Mouse (Mus musculus) hindbrain, embryonic 16.5 days (tissue): ENCODE results near the gene Sec22c. TPM values are rescaled to one million over a fixed set of nuclear protein-coding genes. Genes with fewer than 3 reads are reported as not detected.
A peak's percentile ranks its signal among the peaks of the same experiment; 100 is the strongest.

ENCODE experiments used
- ATAC-seq: fragments of 200-750 bp; cut with Nextera tagmentation; 2 replicates; pipeline ENCODE4 v1.8.0; 2017; ENCODE audit warnings: moderate TSS enrichment, moderate library complexity
- H3K27ac ChIP-seq: fragments of 300-500 bp; sonication (generic); 2 replicates; pipeline ENCODE4 v1.5.1; 2014; ENCODE audit warnings: low read depth, mild to moderate bottlenecking, control low read depth, low read length, moderate library complexity
- H3K27me3 ChIP-seq: fragments of 300-500 bp; sonication (generic); replicated peaks from 2 replicates; pipeline ENCODE4 v1.6.1; 2014; ENCODE audit warnings: low read length; ENCODE audit not compliant: control insufficient read depth, insufficient read depth
- H3K36me3 ChIP-seq: fragments of 300-500 bp; sonication (generic); 2 replicates; pipeline ENCODE4 v1.6.1; 2014; ENCODE audit warnings: mild to moderate bottlenecking, low read length, moderate library complexity, mixed read lengths; ENCODE audit not compliant: control insufficient read depth, insufficient read depth
- H3K4me1 ChIP-seq: fragments of 300-500 bp; sonication (generic); 2 replicates; pipeline ENCODE4 v1.6.1; 2014; ENCODE audit warnings: low read depth, low read length; ENCODE audit not compliant: control insufficient read depth, insufficient read depth
- H3K4me2 ChIP-seq: fragments of 300-500 bp; sonication (generic); 2 replicates; pipeline ENCODE4 v1.6.1; 2014; ENCODE audit warnings: mild to moderate bottlenecking, low read length, control low read depth, moderate library complexity
- H3K4me3 ChIP-seq: fragments of 300-500 bp; sonication (generic); 2 replicates; pipeline ENCODE4 v1.5.1; 2014; ENCODE audit warnings: mild to moderate bottlenecking, low read length, control low read depth, moderate library complexity
- H3K9ac ChIP-seq: fragments of 300-500 bp; sonication (generic); 2 replicates; pipeline ENCODE4 v1.6.1; 2014; ENCODE audit warnings: low read depth, mild to moderate bottlenecking, control low read depth, low read length, moderate library complexity
- H3K9me3 ChIP-seq: fragments of 300-500 bp; sonication (generic); 2 replicates; pipeline ENCODE4 v1.6.1; 2014; ENCODE audit warnings: mild to moderate bottlenecking, low read length, moderate library complexity; ENCODE audit not compliant: control insufficient read depth
- WGBS: fragments of 180-500 bp; shearing (Covaris S2); extraction: QIAGEN DNeasy Blood & Tissue Kit; methylation state at CpG from one replicate; pipeline ENCODE4 v1.1.7; 2014; 5-methylcytosine and 5-hydroxymethylcytosine counted together
- polyA plus RNA-seq: library from polyadenylated mRNA; unstranded; fragments of >200 nt; fragmentation: Nextera tagmentation; extraction: Ambion mirVana; gene quantifications from 2 replicates; pipeline ENCODE4 v1.2.1, GENCODE M21; 2015

Sec22c gene
- polyA plus RNA-seq, 1 experiment from 2014 or later, result 30.4 TPM

DNA sequence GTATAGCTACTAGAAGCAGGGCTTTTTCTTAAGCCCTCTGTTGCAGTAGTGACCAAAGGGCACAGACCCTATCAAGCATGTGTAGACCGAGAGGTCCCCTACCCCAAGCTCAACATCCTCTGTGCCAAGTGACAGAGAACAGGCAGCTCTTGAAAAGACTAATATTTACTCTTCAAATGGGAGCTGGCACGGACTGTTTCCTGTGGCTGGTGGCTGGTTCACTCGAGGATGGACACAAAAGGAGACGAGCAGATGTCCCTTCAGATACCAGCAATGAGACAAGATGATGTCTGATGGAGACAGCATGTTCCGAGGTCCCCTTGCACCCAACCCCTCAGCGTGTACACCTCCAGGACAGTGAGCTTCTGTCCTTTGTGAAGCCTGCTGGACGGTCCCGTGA, 27.8 kb downstream of the Sec22c start:
- Histone ChIP-seq H3K4me1 (peaks cover 3% of the 10 kb centered on the region), H3K9ac (no peak overlapping the region), H3K4me2 (no peak overlapping the region), H3K27me3 (no peaks in the 10 kb centered on the region), H3K27ac (no peak overlapping the region), H3K4me3 (no peak overlapping the region), H3K36me3 (peaks cover 7% of the 10 kb centered on the region; the same call in 1 of the 2 replicates), H3K9me3 (no peaks in the 10 kb centered on the region)
- 81% methylated on average over 8 of the region's 8 CpGs for WGBS
- no peak for ATAC-seq

DNA sequence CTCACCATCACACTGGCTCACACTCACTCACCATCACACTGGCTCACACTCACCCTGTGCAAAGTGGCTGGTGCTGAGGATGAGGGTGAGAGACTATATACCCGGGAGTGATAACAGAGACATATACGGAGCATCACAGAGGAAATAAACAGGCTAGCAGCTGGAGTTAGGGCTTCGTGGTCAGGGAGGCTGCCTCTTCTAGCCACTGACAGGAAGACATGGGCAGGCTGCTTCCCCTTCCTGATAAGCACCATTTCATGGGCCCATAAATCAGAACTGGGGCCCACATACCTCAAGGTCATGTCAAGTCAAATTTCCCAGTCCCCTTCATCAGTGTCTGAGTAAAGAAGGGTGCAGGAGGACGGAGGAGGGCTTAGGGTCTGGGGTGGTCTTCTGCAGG, 28.2 kb downstream of the Sec22c start:
- no peaks in the 10 kb centered on the region for H3K27me3 ChIP-seq
- H3K9me3 ChIP-seq, result no peaks in the 10 kb centered on the region
- peaks cover 4% of the 10 kb centered on the region; the same call in 1 of the 2 replicates for H3K36me3 ChIP-seq
- ATAC-seq, result no peak
- no peak overlapping the region for H3K27ac ChIP-seq
- H3K4me1 ChIP-seq, result peaks cover 3% of the 10 kb centered on the region
- 79% methylated on average over 4 of the region's 4 CpGs for WGBS
- H3K4me2 ChIP-seq, result no peak overlapping the region
- no peak overlapping the region for H3K9ac ChIP-seq
- H3K4me3 ChIP-seq, result no peak overlapping the region

DNA sequence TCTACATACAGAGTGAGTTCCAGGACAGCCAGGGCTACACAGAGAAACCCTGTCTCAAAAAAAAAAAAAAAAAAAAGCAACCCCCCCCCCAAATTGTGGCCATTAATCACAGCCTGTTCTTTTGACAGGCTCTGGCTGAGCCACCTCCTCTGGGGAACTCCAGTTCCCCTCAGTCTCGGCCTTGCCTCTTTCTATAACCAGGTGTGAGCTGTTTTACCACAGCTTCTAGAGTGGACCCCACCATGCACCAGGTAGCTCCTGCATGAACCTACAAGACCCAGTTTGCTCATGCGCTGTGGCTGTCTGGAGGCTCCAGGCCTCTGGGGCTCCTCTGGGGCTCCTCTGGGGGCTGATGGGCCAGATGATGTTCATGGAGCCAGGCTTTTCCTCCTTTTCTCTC, 29.7 kb downstream of the Sec22c start:
- Histone ChIP-seq H3K27me3 (no peaks in the 10 kb centered on the region), H3K9me3 (no peaks in the 10 kb centered on the region), H3K4me3 (no peak overlapping the region), H3K9ac (no peak overlapping the region), H3K36me3 (no peaks in the 10 kb centered on the region), H3K4me2 (no peak overlapping the region), H3K27ac (no peak overlapping the region), H3K4me1 (peaks cover 3% of the 10 kb centered on the region)
- ATAC-seq, result no peak
- WGBS, result 79% methylated on average over 2 of the region's 2 CpGs

DNA sequence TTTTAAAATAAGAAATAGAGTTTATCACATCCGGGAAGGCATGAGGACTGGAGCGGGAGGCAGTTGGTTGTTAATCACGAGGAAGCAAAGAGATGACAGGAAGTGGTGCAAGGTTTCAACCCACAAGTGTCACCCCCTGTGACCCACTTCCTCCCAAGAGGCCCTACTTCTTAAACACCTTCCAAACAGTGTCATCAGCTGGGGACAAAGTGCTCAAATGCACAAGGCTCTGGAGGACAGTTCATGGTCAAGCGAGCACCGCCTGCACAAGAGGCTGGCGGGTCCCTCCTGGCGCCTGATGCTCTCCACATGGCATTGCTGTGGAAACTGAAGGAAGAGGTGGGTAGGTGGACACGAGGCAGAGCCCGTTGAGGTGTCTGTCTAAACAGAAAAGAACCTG, 30.3 kb downstream of the Sec22c start:
- Histone ChIP-seq H3K27ac (no peak overlapping the region), H3K4me2 (no peak overlapping the region), H3K9me3 (no peaks in the 10 kb centered on the region), H3K27me3 (no peaks in the 10 kb centered on the region), H3K9ac (no peak overlapping the region), H3K4me3 (no peak overlapping the region), H3K36me3 (no peaks in the 10 kb centered on the region), H3K4me1 (peaks cover 3% of the 10 kb centered on the region)
- no peak for ATAC-seq
- 88% methylated on average over 9 of the region's 9 CpGs for WGBS

GRCm38 (mm10) chr9:121673716-121674115, 31.6 kb downstream of the Sec22c start:
- no peak overlapping the region for H3K4me2 ChIP-seq
- WGBS, result 87% methylated on average over 5 of the region's 5 CpGs
- no peak overlapping the region for H3K27ac ChIP-seq
- H3K4me1 ChIP-seq, result peaks cover 5% of the 10 kb centered on the region; the same call in 1 of the 2 replicates
- peaks cover 2% of the 10 kb centered on the region for H3K27me3 ChIP-seq
- H3K36me3 ChIP-seq, result no peaks in the 10 kb centered on the region
- no peak overlapping the region for H3K4me3 ChIP-seq
- ATAC-seq, result no peak
- H3K9me3 ChIP-seq, result no peaks in the 10 kb centered on the region
- no peak overlapping the region for H3K9ac ChIP-seq

DNA sequence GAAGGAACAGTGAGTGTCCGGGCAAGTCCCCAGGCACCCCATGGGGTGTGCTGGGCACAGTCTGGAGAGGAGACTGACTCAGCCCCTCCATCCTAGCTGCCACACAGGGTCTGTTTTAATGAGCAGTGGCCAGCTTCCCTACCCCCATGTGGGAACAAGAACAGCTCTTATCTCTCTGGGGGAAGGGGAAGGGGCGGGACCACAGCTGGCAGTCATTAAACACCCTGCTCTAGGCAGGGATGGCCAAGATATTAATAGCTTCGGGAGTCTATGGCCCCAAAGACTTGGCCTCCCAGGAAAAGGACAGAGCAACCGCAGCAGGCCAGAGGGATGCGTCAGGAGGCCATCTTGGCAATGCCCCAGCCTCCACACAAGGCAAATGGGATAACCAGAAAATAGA, 33.0 kb downstream of the Sec22c start:
- Histone ChIP-seq H3K9ac (no peak overlapping the region), H3K36me3 (no peaks in the 10 kb centered on the region), H3K4me1 (peaks cover 10% of the 10 kb centered on the region; the same call in 1 of the 2 replicates), H3K4me3 (no peak overlapping the region), H3K9me3 (no peaks in the 10 kb centered on the region), H3K27ac (no peak overlapping the region), H3K27me3 (peaks cover 5% of the 10 kb centered on the region), H3K4me2 (no peak overlapping the region)
- 61% methylated on average over 5 of the region's 5 CpGs for WGBS
- ATAC-seq, result no peak

- H3K4me2 ChIP-seq, result no peak overlapping the region
- H3K27ac ChIP-seq, result no peak overlapping the region
- no peak overlapping the region for H3K4me3 ChIP-seq
- 16% methylated on average over 7 of the region's 7 CpGs for WGBS
- H3K4me1 ChIP-seq, result peaks cover 13% of the 10 kb centered on the region; the same call in 1 of the 2 replicates
- no peak for ATAC-seq
- H3K9me3 ChIP-seq, result no peaks in the 10 kb centered on the region
- H3K27me3 ChIP-seq, result peaks cover 5% of the 10 kb centered on the region
- no peaks in the 10 kb centered on the region for H3K36me3 ChIP-seq
- no peak overlapping the region for H3K9ac ChIP-seq
Measured at GRCm38 (mm10) chr9:121671300-121671699, 34.0 kb downstream of the Sec22c start.

DNA sequence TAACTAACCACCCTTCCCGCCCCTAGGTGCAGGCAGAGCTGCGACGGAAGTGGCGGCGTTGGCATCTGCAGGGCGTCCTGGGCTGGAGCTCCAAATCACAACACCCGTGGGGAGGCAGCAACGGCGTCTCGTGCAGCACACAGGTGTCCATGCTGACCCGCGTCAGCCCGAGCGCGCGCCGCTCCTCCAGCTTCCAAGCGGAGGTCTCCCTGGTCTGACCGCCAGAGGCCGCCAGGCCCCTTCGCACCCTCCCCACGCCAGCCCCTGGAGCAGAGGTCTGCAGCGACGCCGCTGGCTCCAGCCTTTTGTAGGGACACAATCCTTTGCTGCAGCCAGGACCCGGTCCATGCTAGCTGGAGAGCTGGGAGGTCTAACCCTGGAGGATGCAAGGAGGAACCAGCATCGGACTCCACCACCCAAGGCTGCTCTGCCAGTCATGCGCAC, 35.9 kb downstream of the Sec22c start:
- Histone ChIP-seq H3K9me3 (no peaks in the 10 kb centered on the region), H3K4me1 (peaks cover 16% of the 10 kb centered on the region; the same call in 1 of the 2 replicates), H3K27me3 (peaks cover 5% of the 10 kb centered on the region), H3K4me3 (peak overlapping the region; percentile 43), H3K4me2 (peak overlapping the region; percentile 67), H3K27ac (no peak overlapping the region), H3K9ac (peak overlapping the region; percentile 61), H3K36me3 (no peaks in the 10 kb centered on the region)
- peak; percentile 71 for ATAC-seq
- WGBS, result under 1% methylated on average over 28 of the region's 28 CpGs

DNA sequence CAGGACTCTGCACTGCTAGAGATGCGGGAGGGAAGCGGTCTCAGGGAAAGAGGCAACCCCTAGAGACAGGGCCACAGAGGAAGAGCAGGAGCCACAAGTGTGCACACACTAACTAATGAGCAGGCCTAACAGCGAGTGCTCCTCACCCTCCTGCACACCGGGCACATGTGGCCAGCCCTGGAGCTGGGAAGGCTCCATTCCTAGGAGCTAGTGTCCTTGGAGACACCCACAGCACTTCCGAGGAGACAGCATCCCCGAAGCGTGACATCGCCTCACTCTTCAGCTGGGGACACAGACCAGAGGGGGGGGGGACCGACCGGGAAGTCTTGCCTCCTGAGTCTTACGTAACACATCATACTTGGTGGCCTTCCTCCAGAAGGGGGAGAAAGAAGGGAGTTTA, 37.5 kb downstream of the Sec22c start:
- peak; percentile 12; the same call in 1 of the 2 replicates for ATAC-seq
- no peak overlapping the region for H3K4me3 ChIP-seq
- WGBS, result 61% methylated on average over 11 of the region's 11 CpGs
- H3K27me3 ChIP-seq, result peaks cover 5% of the 10 kb centered on the region
- peaks cover 16% of the 10 kb centered on the region; the same call in 1 of the 2 replicates for H3K4me1 ChIP-seq
- no peak overlapping the region for H3K9ac ChIP-seq
- no peaks in the 10 kb centered on the region for H3K9me3 ChIP-seq
- H3K36me3 ChIP-seq, result no peaks in the 10 kb centered on the region
- H3K4me2 ChIP-seq, result no peak overlapping the region
- peak overlapping the region; percentile 30; the same call in 1 of the 2 replicates for H3K27ac ChIP-seq
